8 mouse cellular contexts compared by ENCODE assay signal in the genomic region with DNA sequence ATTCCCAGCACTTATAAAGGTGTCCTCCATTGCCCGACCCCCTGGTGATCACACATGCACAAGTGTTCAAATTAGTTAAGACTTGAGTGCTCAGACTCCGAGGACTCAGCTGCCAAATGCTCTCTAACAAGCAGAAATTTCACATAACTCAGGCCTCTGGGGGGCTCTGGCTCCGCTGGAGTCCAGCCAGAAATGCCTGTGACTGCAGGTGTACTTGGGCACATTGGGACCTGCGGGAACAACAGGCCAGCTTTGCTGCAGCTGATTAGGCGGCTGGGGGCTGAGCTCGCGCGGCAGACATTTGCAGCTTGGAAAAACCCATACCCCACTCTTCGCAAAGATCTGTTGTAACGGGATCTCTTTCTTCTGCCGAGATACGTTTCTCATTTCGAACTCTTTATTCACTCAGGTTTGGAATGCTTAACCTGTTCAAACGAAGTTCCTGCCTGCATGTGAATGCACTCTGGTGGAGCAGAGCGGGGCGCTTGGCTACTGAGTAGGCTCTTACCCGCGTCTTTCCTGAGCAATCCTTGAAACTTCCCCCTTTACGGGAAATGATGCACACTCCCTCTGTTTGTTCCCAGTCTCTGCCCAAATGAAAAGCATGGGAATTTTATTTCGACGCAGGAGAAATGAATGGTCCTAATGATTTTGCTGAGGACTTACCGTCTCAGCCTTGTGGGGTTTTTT. TPM values are rescaled to one million over a fixed set of nuclear protein-coding genes. Genes with fewer than 3 reads are reported as not detected.
A peak's percentile ranks its signal among the peaks of the same experiment; 100 is the strongest.
DNase-seq lines count a peak whose midpoint lies in the region; ATAC-seq and TF ChIP-seq lines count a peak whose summit lies in the region.

No protein-coding gene starts in this region.

- H3K4me1 ChIP-seq in forebrain, embryonic 14.5 days (ENCODE audit: control insufficient read depth, insufficient read depth, low read length), result peaks cover 12% of the 10 kb centered on the region
- peaks cover 20% of the 10 kb centered on the region for H3K4me1 ChIP-seq in intestine, embryonic 15.5 days (replicated peaks)
- peaks cover 0 to 5% of the 10 kb centered on the region in 2 experiments; a peak in 2 of 4 replicates for H3K4me1 ChIP-seq in liver, embryonic 14.5 days (replicated peaks; ENCODE audit: control insufficient read depth in 2 of 2, insufficient read depth in 2 of 2, low read length in 1 of 2)

- no peak for TF ChIP-seq EP300 in liver, embryonic 14.5 days (IDR thresholded peaks at IDR 0.05; ENCODE audit: low read depth)

- H3K4me3 ChIP-seq in forebrain, embryonic 14.5 days (ENCODE audit: low read depth, low read length), result no peak overlapping the region
- H3K4me3 ChIP-seq in intestine, embryonic 15.5 days (replicated peaks), result peak overlapping the region; percentile 16
- H3K4me3 ChIP-seq in liver, embryonic 14.5 days (ENCODE audit: insufficient read depth in 1 of 2, low read depth in 2 of 2, low read length in 2 of 2), result no peak overlapping the region; a peak in 1 of 4 replicates

- H3K9me3 ChIP-seq in forebrain, embryonic 14.5 days (replicated peaks; ENCODE audit: control insufficient read depth, low read length), result no peaks in the 10 kb centered on the region
- H3K9me3 ChIP-seq in intestine, embryonic 15.5 days, result no peaks in the 10 kb centered on the region
- H3K9me3 ChIP-seq in liver, embryonic 14.5 days (ENCODE audit: control insufficient read depth, low read length), result no peaks in the 10 kb centered on the region

- no peak overlapping the region for H3K27ac ChIP-seq in forebrain, embryonic 14.5 days (ENCODE audit: low read depth, low read length)
- no peak overlapping the region for H3K27ac ChIP-seq in intestine, embryonic 15.5 days
- no peak overlapping the region for H3K27ac ChIP-seq in liver, embryonic 14.5 days

- DNase-seq in cerebellum, adult 11-12 months, result peak; percentile 20
- DNase-seq in cerebellum, postnatal 4 days (ENCODE audit: low spot score in 2 of 2), result no peak
- peak; percentile 52 for DNase-seq in Muller cell, postnatal 12 days (ENCODE audit: inconsistent ontology term)
- DNase-seq in forebrain, embryonic 14.5 days (ENCODE audit: low spot score), result peak; percentile 67
- DNase-seq in liver, embryonic 14.5 days (ENCODE audit: low read depth in 3 of 3, low spot score in 3 of 3), result no peak
- DNase-seq in splenic B cell, adult 2 months (ENCODE audit: low read depth, low spot score), result peak; percentile 14
- no peak for DNase-seq in T-cell, adult 2 months (ENCODE audit: low spot score)

- H3K4me2 ChIP-seq in forebrain, embryonic 14.5 days (ENCODE audit: low read length), result peak overlapping the region; percentile 39
- H3K4me2 ChIP-seq in intestine, embryonic 15.5 days (replicated peaks), result peak overlapping the region; percentile 52
- peak overlapping the region; percentile 40 for H3K4me2 ChIP-seq in liver, embryonic 14.5 days (ENCODE audit: low read depth)

- no peak overlapping the region for H3K9ac ChIP-seq in forebrain, embryonic 14.5 days (ENCODE audit: low read length)
- H3K9ac ChIP-seq in intestine, embryonic 15.5 days, result peak overlapping the region; percentile 21; the same call in 1 of the 2 replicates
- H3K9ac ChIP-seq in liver, embryonic 14.5 days (replicated peaks), result no peak overlapping the region

- no peak for TF ChIP-seq CTCF in liver, embryonic 14.5 days (IDR thresholded peaks at IDR 0.05; ENCODE audit: low read depth)

- 10% methylated on average over 22 of the region's 22 CpGs for WGBS in forebrain, embryonic 14.5 days
- WGBS in intestine, embryonic 15.5 days, result 17% methylated on average over 22 of the region's 22 CpGs
- 18% methylated on average over 22 of the region's 22 CpGs for WGBS in liver, embryonic 14.5 days (ENCODE audit: insufficient replicate concordance)

- peaks cover 12% of the 10 kb centered on the region; the same call in 1 of the 2 replicates for H3K27me3 ChIP-seq in forebrain, embryonic 14.5 days (replicated peaks; ENCODE audit: control insufficient read depth, insufficient read depth, low read length)
- no peaks in the 10 kb centered on the region for H3K27me3 ChIP-seq in intestine, embryonic 15.5 days (replicated peaks)
- H3K27me3 ChIP-seq in liver, embryonic 14.5 days (ENCODE audit: control insufficient read depth, insufficient read depth, low read length), result peaks cover 26% of the 10 kb centered on the region
- no peaks in the 10 kb centered on the region; the same call in 1 of the 2 replicates for H3K27me3 ChIP-seq in splenic B cell, adult 2 months (ENCODE audit: control insufficient read depth, insufficient read depth, low read length, poor library complexity, severe bottlenecking)

- H3K36me3 ChIP-seq in forebrain, embryonic 14.5 days (ENCODE audit: control insufficient read depth, insufficient read depth, low read length), result no peaks in the 10 kb centered on the region
- H3K36me3 ChIP-seq in intestine, embryonic 15.5 days, result no peaks in the 10 kb centered on the region
- no peaks in the 10 kb centered on the region for H3K36me3 ChIP-seq in liver, embryonic 14.5 days (replicated peaks; ENCODE audit: control insufficient read depth, insufficient read depth, low read depth)
- H3K36me3 ChIP-seq in splenic B cell, adult 2 months (ENCODE audit: control insufficient read depth, insufficient read depth, low read length, poor library complexity, severe bottlenecking), result no peaks in the 10 kb centered on the region

- ATAC-seq in forebrain, embryonic 14.5 days, result no peak
- ATAC-seq in intestine, embryonic 15.5 days, result no peak
- ATAC-seq in liver, embryonic 14.5 days (ENCODE audit: insufficient read depth), result no peak

RNA-seq across cellular contexts. Expression of a gene that starts 3.0 kb away (rescaled TPM):
- 2.3 and 2.9 TPM in 2 replicates for polyA plus RNA-seq in forebrain, embryonic 14.5 days (2014; fragmentation: Nextera tagmentation; extraction: Ambion mirVana)
- 11.3 and 11.4 TPM in 2 replicates for polyA plus RNA-seq in intestine, embryonic 15.5 days (2015; fragmentation: Nextera tagmentation; extraction: Ambion mirVana)
- 0.52 and 0.68 TPM in 2 replicates for polyA plus RNA-seq in liver, embryonic 14.5 days (2012; rRNA removed)
- polyA plus RNA-seq in liver, embryonic 14.5 days (2014; fragmentation: Nextera tagmentation; extraction: Ambion mirVana), result 0.88 and 0.99 TPM in 2 replicates

RNA-seq across cellular contexts. Expression of a gene that starts 39.1 kb away (rescaled TPM):
- 52.7 and 55.2 TPM in 2 replicates for polyA plus RNA-seq in forebrain, embryonic 14.5 days (2014; fragmentation: Nextera tagmentation; extraction: Ambion mirVana)
- 67.1 and 71.1 TPM in 2 replicates for polyA plus RNA-seq in intestine, embryonic 15.5 days (2015; fragmentation: Nextera tagmentation; extraction: Ambion mirVana)
- polyA plus RNA-seq in liver, embryonic 14.5 days (2012; rRNA removed), result 23.4 and 27.3 TPM in 2 replicates
- polyA plus RNA-seq in liver, embryonic 14.5 days (2014; fragmentation: Nextera tagmentation; extraction: Ambion mirVana), result 35.1 and 35.3 TPM in 2 replicates

Comparison
In these comparisons a context has a peak if more than half of its experiments do, and no peak if none do; other contexts are left out.
1. DNase-seq: peak in cerebellum, adult 11-12 months (single experiment), Muller cell, postnatal 12 days (single experiment), forebrain, embryonic 14.5 days (single experiment) and splenic B cell, adult 2 months (single experiment); none in cerebellum, postnatal 4 days (0 of 2), liver, embryonic 14.5 days (0 of 3) and T-cell, adult 2 months (single experiment).
2. Peak in every context shown above with its lines, with median percentiles within 50 percentile points of each other: H3K4me2 ChIP-seq.